Mouse (Mus musculus): ENCODE data around the gene Entpd1.
"Not testable (repeated sequence)": the region's sequence is repeated elsewhere in the genome, so short reads cannot be mapped to it uniquely, and the experiment has no call there.

Entpd1 gene

DNA sequence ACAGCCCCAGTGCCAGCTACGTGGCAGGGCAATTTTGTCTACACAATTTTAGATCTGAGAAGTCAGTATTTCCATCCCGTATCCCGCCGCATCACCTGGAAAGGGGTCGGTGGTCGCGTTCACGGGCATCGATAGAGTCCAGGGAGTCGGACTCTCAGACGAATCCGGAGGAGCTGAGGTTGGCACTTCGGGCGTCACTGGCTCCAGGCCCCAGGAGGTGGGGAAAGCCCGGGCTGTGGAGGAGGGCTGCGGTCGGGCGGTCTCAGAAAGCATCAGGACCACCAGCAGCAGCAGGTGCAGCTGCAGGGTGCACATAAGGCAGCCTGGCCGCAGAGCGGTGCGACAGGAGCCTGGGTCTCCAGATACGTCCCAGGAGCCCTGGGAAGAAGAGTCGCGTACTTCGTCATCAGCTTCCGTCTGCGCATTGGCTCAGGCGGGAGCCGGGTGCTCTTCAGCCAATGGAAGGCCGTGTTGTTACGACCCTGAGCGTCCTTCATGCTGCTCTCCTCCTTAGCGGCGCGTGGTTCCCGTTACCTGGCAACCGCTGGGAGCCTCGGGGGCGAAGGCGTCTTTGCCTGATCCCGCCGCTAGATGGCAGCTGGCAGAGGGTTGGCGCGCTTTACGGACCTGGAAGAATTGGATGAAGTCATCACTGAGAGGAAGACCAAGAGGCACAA lies at the start of gene Entpd1, which contains the start of gene Tctn3:
Gene Entpd1, plus strand, starts transcription at position 537 of the 677 bp plus-strand sequence.
Gene Tctn3, minus strand, starts transcription at position 404 of the 677 bp plus-strand sequence.
- DNase-seq (ENCODE audit: low spot score in 2 of 2) = peak; percentile 95 to 98

DNA sequence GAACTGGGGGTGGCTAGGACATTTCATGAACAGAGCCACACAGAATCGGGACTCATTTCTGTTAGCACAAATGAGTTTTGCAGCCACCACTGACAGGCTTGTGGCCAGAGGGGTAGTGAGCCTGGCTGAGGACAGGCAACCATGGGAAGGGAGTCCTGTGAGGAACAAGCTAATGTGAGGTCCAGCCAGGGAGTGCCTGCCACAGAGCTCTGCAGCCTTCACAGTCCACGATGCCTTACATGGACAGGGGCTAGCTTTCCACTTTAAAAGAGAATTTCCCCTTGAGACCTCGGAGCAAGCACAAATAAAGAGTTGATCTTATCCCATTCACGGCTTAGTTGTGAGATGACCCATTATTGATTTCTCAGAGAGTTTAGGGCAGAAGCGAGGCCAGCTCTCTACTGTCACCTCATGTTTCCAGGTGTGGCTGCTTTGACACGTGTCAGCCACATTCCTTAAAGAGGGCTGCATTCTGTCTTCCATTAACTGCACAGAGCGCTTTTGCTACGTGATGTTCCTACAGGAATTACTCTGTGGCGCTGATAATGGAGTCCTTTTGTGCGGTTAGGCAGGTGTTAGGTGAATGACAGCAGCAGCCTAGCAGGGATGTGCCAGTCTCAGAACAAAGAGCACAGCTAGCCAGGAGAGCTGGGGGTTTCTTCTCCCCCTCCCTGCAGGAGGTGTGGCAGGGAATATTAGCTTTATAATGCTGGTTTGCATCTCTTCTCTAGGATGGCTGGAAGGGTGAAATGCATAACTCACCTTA lies 48.1 kb upstream of the Entpd1 start:
- DNase-seq (ENCODE audit: low spot score in 2 of 2) = no peak

DNA sequence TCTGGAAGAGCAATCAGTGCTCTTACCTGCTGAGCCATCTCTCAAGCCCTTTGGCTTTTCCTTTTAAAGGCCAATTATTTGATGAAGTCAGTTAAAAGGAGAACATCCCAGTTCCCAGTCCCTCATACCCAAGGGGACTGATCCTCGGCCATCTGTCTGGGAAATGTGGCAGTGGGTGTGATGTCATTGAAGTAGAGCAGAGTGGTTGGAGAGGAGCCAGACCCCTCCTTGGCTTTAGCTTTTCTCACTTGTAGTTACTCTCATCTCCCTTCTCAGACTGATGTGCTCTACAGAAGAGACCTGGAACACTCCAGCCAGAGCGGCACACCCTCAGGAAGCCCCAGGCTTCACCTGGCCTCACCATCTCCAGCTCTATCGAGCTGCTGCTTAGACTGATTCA lies 44.5 kb upstream of the Entpd1 start:
- DNase-seq (ENCODE audit: low spot score in 2 of 2) = no peak

DNA sequence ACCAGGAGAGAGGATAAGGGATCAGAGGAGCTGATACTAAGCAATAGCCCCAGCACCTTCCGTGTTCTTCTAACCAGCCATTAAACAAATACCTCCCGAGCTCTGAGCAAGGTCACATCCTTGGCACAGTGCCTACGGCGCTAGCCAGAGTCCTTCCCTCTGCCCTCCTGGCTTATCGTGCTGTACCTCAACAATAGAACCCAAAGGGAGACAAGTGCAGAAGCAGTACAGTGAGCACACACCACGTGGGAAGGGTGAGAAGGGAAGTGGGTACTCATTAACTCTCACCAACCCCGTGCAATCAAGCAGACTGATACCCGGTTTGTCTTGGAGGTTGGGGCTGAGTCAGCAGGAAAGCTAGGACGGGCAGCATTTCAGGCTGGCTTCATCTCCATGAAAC lies 41.4 kb upstream of the Entpd1 start:
- DNase-seq (ENCODE audit: low spot score in 2 of 2) = no peak

DNA sequence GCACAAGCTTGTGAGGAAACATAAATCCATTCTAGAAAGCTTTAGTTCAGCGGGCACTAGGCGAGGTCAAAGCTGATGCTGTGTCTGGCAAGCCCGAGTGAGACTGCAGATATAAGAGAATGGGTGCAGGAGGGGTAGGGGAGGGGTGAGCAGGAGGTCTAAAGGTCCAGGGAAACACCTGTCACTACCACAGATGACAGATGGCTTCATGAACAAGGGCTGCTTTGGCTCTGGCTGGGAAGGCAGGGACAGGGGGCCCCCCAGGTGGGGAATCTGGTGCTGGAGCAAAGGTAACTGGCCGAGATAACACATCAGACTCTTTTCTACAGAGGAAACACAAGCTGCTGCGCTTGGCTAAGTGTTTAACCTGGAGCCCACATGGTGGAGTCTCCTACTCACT lies 36.7 kb upstream of the Entpd1 start:
- no peak for DNase-seq (ENCODE audit: low spot score in 2 of 2)

DNA sequence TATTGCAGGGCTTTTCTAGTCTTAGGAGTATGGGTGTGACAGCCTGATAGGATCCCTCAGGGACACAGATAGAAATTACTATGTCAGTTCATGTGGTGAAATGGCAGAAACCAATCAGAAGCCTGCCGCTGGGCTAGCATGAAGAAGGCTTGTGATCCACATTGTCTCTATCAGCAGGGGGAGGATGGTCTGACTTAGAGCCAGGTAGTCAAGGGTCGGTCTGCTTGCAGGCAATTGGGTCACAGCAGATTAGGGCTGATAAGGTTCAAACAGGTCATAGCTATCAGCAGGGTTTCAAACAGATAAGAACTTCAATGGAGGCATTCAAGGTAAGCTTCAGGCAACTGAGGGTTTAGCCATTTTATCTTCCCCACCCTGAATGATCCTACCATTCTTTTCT lies 31.3 kb upstream of the Entpd1 start:
- no peak for DNase-seq (ENCODE audit: low spot score in 2 of 2)

DNA sequence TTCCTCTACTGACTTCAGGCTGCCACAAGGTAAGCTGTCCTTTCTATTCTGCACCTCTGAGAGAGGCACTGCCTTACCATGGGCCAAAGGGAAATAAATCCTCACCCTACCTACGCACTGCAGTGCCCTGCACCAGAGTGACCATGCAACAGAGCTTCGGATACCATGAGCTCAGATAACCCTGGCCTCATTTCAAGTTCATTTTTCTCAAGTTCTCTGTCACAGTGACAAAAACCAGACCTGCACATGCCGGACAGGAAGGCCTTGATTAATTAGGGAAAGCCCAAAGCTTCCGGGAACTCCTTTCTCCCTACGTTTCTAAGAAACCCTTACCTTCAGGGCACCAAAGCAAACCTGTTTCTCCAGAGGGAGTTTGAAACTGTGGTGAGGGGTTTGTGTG lies 30.5 kb upstream of the Entpd1 start:
- DNase-seq (ENCODE audit: low spot score in 2 of 2) = no peak

DNA sequence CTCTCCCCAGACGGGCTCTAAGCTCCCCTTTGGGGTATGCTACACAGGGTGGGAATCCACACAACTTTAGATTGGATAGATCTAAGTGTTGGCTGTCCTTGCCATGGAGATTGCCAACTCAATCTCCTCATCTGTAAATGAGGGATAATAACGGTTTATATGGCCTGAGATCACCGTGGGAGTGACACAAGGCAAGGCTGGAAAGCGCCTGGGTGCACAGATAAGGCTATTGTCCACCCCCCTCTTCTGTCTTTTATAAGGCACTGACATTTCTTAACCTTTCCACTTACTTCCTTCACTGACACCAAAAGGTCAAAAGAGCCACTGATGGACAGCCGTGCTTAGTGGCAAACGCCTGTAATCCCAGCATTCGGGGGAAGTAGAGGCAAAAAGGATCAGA lies 25.3 kb upstream of the Entpd1 start:
- no peak for DNase-seq (ENCODE audit: low spot score in 2 of 2)

DNA sequence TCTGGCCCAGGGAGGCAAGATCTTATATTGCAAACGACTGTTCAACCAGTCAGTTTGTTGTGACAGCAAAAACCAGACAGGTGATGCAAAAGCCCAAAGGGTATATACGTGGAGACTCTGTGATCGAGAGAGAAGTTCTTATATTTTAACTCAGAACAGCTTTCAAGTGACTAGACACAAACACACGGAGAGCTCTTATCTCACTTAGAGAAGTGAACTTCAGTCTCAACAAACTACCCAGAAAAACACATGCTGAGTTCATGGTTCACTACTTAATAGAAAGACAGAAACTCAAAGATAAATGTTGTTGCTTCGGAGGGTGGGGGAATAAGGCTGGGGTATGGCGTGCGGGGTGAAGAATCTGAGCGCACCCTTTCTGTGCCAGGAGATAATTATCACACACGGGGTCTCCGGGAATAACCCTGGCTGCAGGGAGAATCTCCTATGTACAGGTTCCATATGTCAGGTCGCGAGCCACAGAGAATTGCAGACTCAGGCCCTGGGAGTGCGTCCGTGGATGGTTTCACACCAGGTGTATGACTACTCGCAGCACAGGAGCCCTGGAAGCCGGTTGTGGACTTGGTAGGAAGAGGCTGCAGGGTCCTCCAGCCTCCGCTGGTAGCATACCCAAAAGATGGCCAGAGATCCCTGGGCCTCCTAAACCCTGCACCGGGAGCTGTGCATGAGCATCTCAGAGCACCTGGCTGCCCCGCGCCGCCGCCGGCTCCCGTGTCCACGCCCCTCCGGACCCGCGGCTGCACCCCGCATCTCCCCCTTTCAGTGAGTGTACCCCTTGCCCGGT lies 24.5 kb upstream of the Entpd1 start:
- DNase-seq (ENCODE audit: low spot score in 2 of 2) = no peak

DNA sequence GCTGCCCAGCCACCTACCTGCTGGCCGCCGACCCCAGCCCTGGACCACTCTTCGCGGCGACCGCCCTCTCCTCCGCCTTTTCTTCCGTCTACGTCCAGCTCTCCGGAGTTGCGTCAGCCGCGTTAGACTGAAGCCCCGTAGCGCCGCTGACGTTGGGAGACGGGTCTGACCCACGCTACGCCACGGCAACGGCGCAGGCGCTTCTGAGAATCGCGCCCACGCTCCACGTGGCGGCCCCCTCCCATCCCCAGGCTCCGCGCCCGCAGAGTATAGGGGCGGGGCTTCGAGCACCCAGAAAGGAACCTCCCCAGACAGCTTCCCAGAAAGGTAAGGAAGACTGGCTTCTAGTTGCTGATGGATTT lies 23.9 kb upstream of the Entpd1 start, which contains the start of gene Aldh18a1:
Gene Aldh18a1, minus strand, starts transcription at position 171 of the 362 bp plus-strand sequence.
- peak; percentile 89 to 98 for DNase-seq (ENCODE audit: low spot score in 2 of 2)

DNA sequence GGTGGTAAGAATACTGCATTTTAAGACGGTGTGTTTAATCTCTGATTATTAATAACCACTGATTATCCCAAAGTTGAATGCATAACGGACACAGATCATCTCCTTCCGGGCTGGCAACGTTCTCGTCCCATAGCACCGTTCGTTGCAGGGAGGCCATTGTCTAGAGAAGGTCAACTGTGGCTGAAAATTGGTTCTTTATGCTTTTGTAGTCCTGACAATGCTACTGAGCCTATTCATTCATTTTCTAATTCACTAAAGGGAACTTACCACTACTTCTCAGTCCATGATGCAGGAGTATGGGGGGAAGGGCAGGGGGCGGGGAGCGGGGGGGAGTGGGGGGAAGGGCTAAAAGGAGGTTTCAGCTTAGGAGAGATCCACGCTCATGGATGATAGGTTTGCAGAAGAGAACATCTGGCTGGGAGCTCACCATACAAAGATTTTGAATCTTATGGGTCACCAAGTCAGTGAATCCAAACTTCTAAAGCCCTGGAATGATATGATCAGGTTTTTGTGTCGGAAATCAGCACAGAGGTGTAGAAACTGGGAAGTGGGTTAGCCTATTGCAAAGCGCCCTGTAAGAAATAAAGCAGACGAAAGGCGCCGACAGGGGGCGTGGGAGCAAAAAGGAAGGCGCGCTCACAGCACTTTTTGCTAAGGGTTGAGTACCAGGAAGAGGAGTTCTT lies 23.2 kb upstream of the Entpd1 start:
- DNase-seq (ENCODE audit: low spot score in 2 of 2) = peak; percentile 85 to 93

DNA sequence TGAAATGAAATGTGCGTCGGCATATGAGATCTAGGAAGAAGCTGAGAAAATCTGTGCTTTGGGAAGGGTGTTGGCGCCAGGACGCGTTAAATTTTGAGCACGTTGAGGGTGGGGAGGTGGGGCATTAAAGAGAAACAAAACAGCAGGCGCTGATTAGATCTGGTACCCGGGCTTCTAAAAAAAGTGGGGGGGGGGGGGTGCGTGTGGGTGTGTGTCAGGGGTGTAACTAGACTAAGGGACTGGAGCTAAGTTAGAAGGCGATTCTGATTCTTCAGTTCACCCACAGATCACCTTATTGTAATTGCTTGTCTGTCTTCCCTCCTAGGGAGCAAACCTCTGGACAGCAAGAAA lies 22.7 kb upstream of the Entpd1 start:
- DNase-seq (ENCODE audit: low spot score in 2 of 2) = no peak

DNA sequence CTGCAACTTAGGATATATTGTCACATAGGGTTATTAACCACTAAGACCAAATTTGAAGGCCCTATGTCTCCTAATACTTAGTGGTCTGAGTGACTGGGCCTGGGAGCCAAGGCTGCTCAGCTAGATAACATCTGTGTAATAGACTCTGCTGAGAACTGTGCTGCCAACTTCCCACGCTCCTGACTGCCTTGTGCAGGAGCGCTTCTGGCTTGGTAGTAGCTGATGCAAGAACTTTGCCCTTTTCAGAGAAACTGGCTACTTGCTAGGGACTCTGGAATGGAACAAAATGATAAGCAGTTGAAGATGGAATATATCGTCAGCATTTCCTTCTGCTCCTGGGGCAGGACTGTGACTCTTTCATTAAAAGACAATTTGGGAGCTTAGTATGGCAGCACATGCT lies 16.9 kb upstream of the Entpd1 start:
- no peak for DNase-seq (ENCODE audit: low spot score in 2 of 2)

DNA sequence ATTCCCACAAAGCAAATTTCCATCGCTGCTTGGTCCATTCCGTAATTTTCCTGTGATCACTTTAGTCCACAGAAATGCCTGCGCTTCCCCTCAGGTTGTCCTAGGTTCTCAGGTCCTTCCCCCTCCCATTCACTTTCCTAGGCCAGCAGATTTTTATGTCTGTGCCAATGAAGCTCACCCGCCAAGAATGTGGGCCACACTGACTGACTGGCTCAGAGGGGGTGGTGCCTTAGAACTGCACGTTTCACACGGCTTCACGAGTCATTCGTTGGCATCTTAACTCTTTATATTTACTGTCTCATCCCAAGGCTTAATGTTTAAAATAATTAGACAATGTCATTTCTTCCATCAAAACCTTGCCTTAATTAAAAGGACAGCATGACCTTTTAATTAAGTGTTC lies 16.3 kb upstream of the Entpd1 start:
- no peak for DNase-seq (ENCODE audit: low spot score in 2 of 2)

DNA sequence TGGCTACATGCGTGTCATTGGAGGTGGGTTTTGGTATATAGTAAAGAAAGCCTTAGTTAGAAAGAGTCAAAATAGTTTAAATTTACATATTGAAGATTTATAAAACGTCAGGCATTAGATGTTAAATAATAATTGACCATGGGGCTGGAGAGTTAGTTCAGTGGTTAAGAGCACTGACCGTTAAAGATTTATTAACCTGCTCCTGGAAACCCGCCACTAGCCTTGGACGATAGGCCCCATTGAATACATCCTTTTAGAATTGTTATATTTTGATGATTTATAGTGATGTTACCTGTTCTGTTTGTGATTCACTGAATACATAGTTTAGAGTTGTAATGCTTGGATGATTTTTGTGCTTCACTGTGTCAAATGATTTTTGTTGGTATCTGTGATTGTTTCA lies 11.3 kb upstream of the Entpd1 start:
- DNase-seq (ENCODE audit: low spot score in 2 of 2) = not testable (repeated sequence)

DNA sequence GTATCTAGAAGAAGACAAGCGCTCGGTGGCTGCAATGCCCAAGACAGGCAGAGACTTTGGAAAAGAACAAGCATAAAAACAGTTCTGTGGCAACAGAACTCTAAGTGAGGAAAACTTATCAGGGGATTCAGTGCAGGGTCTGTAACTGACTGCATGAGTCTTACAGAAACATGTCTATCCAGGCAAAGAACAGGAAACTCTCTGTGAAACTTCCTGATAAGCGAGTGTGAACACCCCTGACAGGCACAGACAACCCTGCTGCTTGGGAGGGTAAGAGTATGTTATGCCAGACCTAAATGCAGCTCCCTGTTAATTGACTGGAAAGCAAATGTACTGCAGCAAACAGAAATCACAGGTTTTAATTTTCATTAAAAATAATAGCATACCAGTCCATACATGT lies 10.3 kb upstream of the Entpd1 start:
- no peak for DNase-seq (ENCODE audit: low spot score in 2 of 2)

DNA sequence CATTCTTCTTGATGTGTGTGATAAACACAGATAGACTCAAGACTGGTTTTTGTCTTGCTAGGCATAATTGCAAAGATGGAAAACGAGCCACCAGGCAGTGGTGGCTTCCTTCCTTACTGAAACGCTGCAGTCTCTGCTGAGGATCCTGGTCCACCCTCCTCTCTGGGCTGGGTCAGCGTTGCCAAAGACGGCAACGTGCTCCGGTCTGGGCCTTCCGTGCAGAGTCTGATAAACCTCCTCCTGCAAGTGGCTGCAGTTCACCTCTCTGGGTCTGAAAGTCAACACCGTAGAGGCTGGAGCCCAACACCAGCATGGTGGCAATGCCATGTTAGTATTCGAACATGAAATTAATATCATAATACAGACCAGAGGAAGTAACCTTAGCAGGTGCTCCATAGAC lies 7.0 kb upstream of the Entpd1 start:
- no peak for DNase-seq (ENCODE audit: low spot score in 2 of 2)

DNA sequence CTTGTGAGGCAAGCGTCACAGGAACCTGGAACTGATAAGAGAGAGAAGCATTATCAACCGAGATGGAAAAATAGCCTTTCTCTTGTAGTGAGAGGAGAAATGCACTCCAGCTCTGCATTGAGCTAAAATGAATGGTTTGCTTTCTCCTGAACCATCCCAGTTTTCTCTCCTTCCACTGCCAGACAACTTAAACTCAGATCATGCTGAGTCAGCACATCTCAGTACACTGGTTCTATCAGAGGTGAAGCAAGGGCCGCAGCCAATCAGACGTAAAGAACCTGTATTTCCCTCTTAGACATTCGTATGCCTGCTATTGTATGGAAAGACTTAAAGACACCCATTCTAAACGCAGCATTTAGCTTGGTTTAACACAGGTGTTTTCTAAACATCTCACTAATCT lies 4.5 kb upstream of the Entpd1 start:
- no peak for DNase-seq (ENCODE audit: low spot score in 2 of 2)

DNA sequence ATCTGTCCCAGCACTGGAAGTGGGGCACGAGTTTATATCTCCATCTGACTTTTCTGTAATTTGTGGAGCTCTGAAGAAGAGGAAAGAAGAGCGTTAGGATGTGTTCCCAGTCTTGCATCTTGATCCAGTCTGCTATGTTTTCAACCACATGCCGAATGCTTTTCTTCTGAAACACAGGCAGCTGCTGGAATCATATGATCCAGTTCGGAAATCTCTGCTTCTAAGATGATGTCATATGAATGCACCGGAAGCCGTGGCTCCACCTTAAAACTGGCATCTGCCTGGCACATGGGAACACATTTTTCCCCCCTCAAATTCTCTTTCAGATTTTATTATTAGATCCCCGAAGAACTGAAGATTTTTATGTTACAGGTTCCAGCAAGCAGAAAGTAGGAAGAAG lies 2.6 kb downstream of the Entpd1 start:
- no peak for DNase-seq (ENCODE audit: low spot score in 2 of 2)

DNA sequence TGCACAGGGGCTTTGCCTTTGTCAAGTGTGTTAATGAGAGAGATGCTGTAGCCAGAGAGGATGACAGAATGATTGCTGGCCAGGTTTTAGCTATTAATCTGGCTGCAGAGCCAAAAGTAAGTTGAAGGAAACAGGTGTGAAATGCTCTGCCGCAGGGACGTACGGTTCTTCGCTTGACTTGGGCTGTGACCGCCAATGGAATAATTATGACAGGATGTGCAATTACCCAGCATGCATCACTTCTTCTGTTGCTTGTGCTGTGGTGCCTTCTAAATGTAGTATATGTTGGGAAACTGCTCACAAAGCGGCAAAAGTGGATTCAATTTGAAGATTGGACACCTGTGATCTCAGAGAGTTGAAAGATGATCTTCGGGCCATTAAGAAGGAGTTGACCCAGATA lies 3.9 kb downstream of the Entpd1 start:
- no peak for DNase-seq (ENCODE audit: low spot score in 2 of 2)

DNA sequence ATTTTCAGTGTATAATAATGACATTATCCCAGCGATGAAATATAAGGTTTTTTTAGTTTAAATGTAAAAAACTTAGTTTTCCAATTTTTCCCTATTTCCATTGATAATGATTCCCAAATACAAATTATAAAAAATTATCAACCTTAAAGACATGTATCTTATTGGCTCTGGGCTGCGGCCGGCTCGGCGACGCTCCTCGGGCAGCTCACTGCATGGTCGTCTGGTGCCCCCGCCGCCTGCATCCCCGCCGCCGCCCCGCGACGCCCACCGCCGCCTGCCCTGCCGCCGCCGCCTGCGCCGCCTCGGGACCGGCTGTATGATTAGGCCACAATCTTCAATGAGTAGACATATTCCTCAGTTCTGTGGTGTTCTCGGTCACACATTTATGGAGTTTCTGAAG lies 9.4 kb downstream of the Entpd1 start:
- not testable (repeated sequence) for DNase-seq (ENCODE audit: low spot score in 2 of 2)

DNA sequence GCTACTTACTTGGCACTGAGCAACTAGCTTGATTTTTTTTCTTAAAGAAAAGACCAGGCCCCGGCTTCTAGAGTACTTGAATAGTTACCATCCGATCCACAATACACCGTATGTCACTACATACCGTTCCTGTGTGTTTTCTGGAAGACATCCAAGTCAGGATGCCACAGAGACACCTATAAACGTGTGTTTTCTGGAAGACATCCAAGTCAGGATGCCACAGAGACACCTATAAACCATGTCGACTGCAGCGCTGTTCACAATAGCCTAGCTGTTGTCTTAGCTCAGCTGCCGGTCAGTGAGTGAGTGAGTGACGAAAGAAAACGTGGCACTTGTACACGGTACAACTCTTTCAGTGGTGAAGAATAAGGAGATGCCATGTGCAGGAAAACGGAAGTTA lies 13.8 kb downstream of the Entpd1 start:
- no peak for DNase-seq (ENCODE audit: low spot score in 2 of 2)

All from cerebellum, postnatal 4 days (tissue).